Mouse (Mus musculus) myocyte (in vitro differentiated cells): ENCODE measurements around the gene 1110008L16Rik. TPM values are rescaled to one million over a fixed set of nuclear protein-coding genes. Genes with fewer than 3 reads are reported as not detected.
A peak's percentile ranks its signal among the peaks of the same experiment; 100 is the strongest.

Experiments
- H3K27me3 ChIP-seq: one replicate; pipeline ENCODE4 v1.6.1; 2011; ENCODE audit not compliant: control insufficient read depth, insufficient read depth, insufficient read length
- H3K36me3 ChIP-seq: one replicate; pipeline ENCODE4 v1.6.1; 2011; ENCODE audit not compliant: control insufficient read depth, insufficient read depth
- H3K4me2 ChIP-seq: one replicate; pipeline ENCODE4 v1.6.1; 2011; ENCODE audit warnings: low read depth, control low read depth
- H3K4me3 ChIP-seq: one replicate; pipeline ENCODE4 v1.5.1; 2011; ENCODE audit warnings: mild to moderate bottlenecking, control low read depth, moderate library complexity
- H3K79me2 ChIP-seq: one replicate; pipeline ENCODE4 v1.6.1; 2011; ENCODE audit not compliant: control insufficient read depth, insufficient read depth
- H3ac ChIP-seq: one replicate; pipeline ENCODE4 v1.6.1; 2011; ENCODE audit not compliant: control insufficient read depth, insufficient read length
- CEBPB ChIP-seq: IDR thresholded peaks from 2 replicates; pipeline ENCODE4 v1.6.1; 2011; ENCODE audit warnings: mild to moderate bottlenecking, moderate library complexity; ENCODE audit not compliant: poor library complexity, insufficient read depth, severe bottlenecking
- E2F4 ChIP-seq: IDR thresholded peaks from one replicate; pipeline ENCODE4 v1.6.1; 2011; ENCODE audit warnings: mild to moderate bottlenecking, control low read depth, moderate library complexity; ENCODE audit not compliant: insufficient read depth
- MAX ChIP-seq: IDR thresholded peaks from one replicate; pipeline ENCODE4 v1.6.1; 2011; ENCODE audit warnings: low read depth, mild to moderate bottlenecking, control low read depth
- MYOD1 ChIP-seq, 3 experiments: IDR thresholded peaks; one replicate each; pipeline ENCODE4 v1.6.1; 2011; ENCODE audit warnings: control low read depth in 2 of 3, low read depth in 2 of 3, mild to moderate bottlenecking in 2 of 3, moderate library complexity in 1 of 3; ENCODE audit not compliant: insufficient read length in 2 of 3, control insufficient read depth in 1 of 3
- MYOG ChIP-seq, 3 experiments: IDR thresholded peaks; one replicate each; pipeline ENCODE4 v1.6.1; 2011; ENCODE audit warnings: control low read depth in 2 of 3, low read depth in 2 of 3, mild to moderate bottlenecking in 2 of 3; ENCODE audit not compliant: insufficient read length in 2 of 3, control insufficient read depth in 1 of 3, insufficient read depth in 1 of 3
- POLR2A ChIP-seq: IDR thresholded peaks from one replicate; pipeline ENCODE4 v1.6.1; 2011; ENCODE audit warnings: low read depth, mild to moderate bottlenecking, control low read depth, moderate library complexity; ENCODE audit not compliant: insufficient read length
- POLR2AphosphoS2 ChIP-seq: IDR thresholded peaks from one replicate; pipeline ENCODE4 v1.6.1; 2011; ENCODE audit warnings: low read depth, control low read depth; ENCODE audit not compliant: insufficient read length
- REST ChIP-seq: IDR thresholded peaks from one replicate; pipeline ENCODE4 v1.6.1; 2011; ENCODE audit warnings: mild to moderate bottlenecking, control low read depth, moderate library complexity; ENCODE audit not compliant: insufficient read depth, insufficient read length
- SRF ChIP-seq: IDR thresholded peaks from one replicate; pipeline ENCODE4 v1.6.1; 2011; ENCODE audit warnings: low read depth; ENCODE audit not compliant: control insufficient read depth, insufficient read length
- TCF12 ChIP-seq: IDR thresholded peaks from one replicate; pipeline ENCODE4 v1.6.1; 2011; ENCODE audit warnings: mild to moderate bottlenecking, control low read depth; ENCODE audit not compliant: poor library complexity, insufficient read depth, severe bottlenecking
- TCF3 ChIP-seq: IDR thresholded peaks from one replicate; pipeline ENCODE4 v1.6.1; 2011; ENCODE audit warnings: low read depth, control low read depth; ENCODE audit not compliant: insufficient read length
- USF1 ChIP-seq: IDR thresholded peaks from one replicate; pipeline ENCODE4 v1.6.1; 2011; ENCODE audit warnings: low read depth, mild to moderate bottlenecking, control low read depth, moderate library complexity
- polyA plus RNA-seq: library from polyadenylated mRNA; unstranded; fragments of >200 nt; fragmentation: generic; extraction: Trizol; gene quantifications from one replicate; pipeline ENCODE4 v1.2.1, GENCODE M21; 2012; ENCODE audit warnings: missing spikeins

Gene 1110008L16Rik
- polyA plus RNA-seq, 1 experiment, result 8.2 TPM

- TF ChIP-seq USF1 (no peak), SRF (no peak), MAX (no peak), E2F4 (no peak), TCF3 (no peak), CEBPB (no peak)
- H3K36me3 ChIP-seq, result no peaks in the 10 kb centered on the region
- peak overlapping the region; percentile 56 for H3ac ChIP-seq
- H3K79me2 ChIP-seq, result peaks cover 40% of the 10 kb centered on the region
- H3K4me2 ChIP-seq, result peak overlapping the region; percentile 79
- H3K27me3 ChIP-seq, result no peaks in the 10 kb centered on the region
- H3K4me3 ChIP-seq, result peak overlapping the region; percentile 99
These were observed 98.3 kb downstream of the 1110008L16Rik start for GRCm38 (mm10) chr12:55397544-55398239.

GRCm38 (mm10) chr12:55398240-55399127, 99.1 kb downstream of the 1110008L16Rik start:
- H3K27me3 ChIP-seq, result no peaks in the 10 kb centered on the region
- peak overlapping the region; percentile 99 for H3K4me3 ChIP-seq
- H3K79me2 ChIP-seq, result peaks cover 48% of the 10 kb centered on the region
- peak overlapping the region; percentile 56 for H3ac ChIP-seq
- TF ChIP-seq POLR2AphosphoS2, result peak; percentile 94
- TF ChIP-seq POLR2A, result peak; percentile 89
- TF ChIP-seq E2F4, result no peak
- no peak for TF ChIP-seq REST
- TF ChIP-seq MYOG (IDR thresholded peaks at IDR 0.05; ENCODE audit: control insufficient read depth in 1 of 3, insufficient read depth in 1 of 3, insufficient read length in 2 of 3, low read depth in 2 of 3), result peak in 1 of 3 experiments; percentile 12
- TF ChIP-seq SRF, result no peak
- H3K36me3 ChIP-seq, result no peaks in the 10 kb centered on the region
- peak overlapping the region; percentile 96 for H3K4me2 ChIP-seq

GRCm38 (mm10) chr12:55399128-55399677, 99.8 kb downstream of the 1110008L16Rik start:
- no peak for TF ChIP-seq REST
- Histone ChIP-seq H3K79me2 (peaks cover 55% of the 10 kb centered on the region), H3K36me3 (no peaks in the 10 kb centered on the region)

GRCm38 (mm10) chr12:55407888-55408287, 108.5 kb downstream of the 1110008L16Rik start:
- H3K79me2 ChIP-seq, result peaks cover 54% of the 10 kb centered on the region
- no peak overlapping the region for H3K4me2 ChIP-seq
- H3K36me3 ChIP-seq, result peaks cover 39% of the 10 kb centered on the region
- no peaks in the 10 kb centered on the region for H3K27me3 ChIP-seq
- TF ChIP-seq SRF (no peak), TCF12 (no peak)
- no peak overlapping the region for H3K4me3 ChIP-seq
- no peak overlapping the region for H3ac ChIP-seq

More at GRCm38 (mm10) chr12:55399128-55399677, 99.8 kb downstream of the 1110008L16Rik start:
- Histone ChIP-seq H3K27me3 (no peaks in the 10 kb centered on the region), H3K4me3 (peak overlapping the region; percentile 99), H3K4me2 (peak overlapping the region; percentile 96), H3ac (peak overlapping the region; percentile 56)

GRCm38 (mm10) chr12:55415255-55415654, 115.9 kb downstream of the 1110008L16Rik start:
- Histone ChIP-seq H3K4me2 (no peak overlapping the region), H3K79me2 (no peaks in the 10 kb centered on the region), H3K4me3 (no peak overlapping the region), H3K36me3 (peaks cover 65% of the 10 kb centered on the region), H3K27me3 (no peaks in the 10 kb centered on the region), H3ac (no peak overlapping the region)
- TF ChIP-seq USF1, result no peak
- no peak for TF ChIP-seq TCF12
- TF ChIP-seq TCF3, result no peak
- TF ChIP-seq E2F4, result no peak
- no peak for TF ChIP-seq MAX
- TF ChIP-seq SRF, result no peak
- no peak for TF ChIP-seq CEBPB
- no peak for TF ChIP-seq REST
- no peak for TF ChIP-seq POLR2AphosphoS2
- TF ChIP-seq POLR2A, result no peak
- TF ChIP-seq MYOD1 (IDR thresholded peaks at IDR 0.05; ENCODE audit: control insufficient read depth in 1 of 3, insufficient read length in 2 of 3, low read depth in 2 of 3), result no peak
- no peak for TF ChIP-seq MYOG (IDR thresholded peaks at IDR 0.05; ENCODE audit: control insufficient read depth in 1 of 3, insufficient read depth in 1 of 3, insufficient read length in 2 of 3, low read depth in 2 of 3)
